Mouse (Mus musculus) embryonic facial prominence, embryonic 13.5 days (tissue): ENCODE measurements around the gene Amigo2. TPM values are rescaled to one million over a fixed set of nuclear protein-coding genes. Genes with fewer than 3 reads are reported as not detected.

Experiments used
- ATAC-seq: fragments of 200-750 bp; cut with Nextera tagmentation; 2 replicates; pipeline ENCODE4 v1.8.0; 2017; ENCODE audit warnings: low read depth; ENCODE audit not compliant: insufficient number of reproducible peaks, insufficient read depth, low FRiP score, low TSS enrichment
- H3K27ac ChIP-seq: fragments of 300-500 bp; sonication (generic); 2 replicates; pipeline ENCODE4 v1.5.1; 2015; ENCODE audit warnings: moderate library complexity, mild to moderate bottlenecking, inconsistent platforms
- H3K27me3 ChIP-seq: fragments of 300-500 bp; sonication (generic); 2 replicates; pipeline ENCODE4 v1.6.1; 2015; ENCODE audit warnings: mild to moderate bottlenecking, inconsistent platforms
- H3K36me3 ChIP-seq: fragments of 300-500 bp; sonication (generic); 2 replicates; pipeline ENCODE4 v1.6.1; 2015; ENCODE audit warnings: mild to moderate bottlenecking, inconsistent platforms
- H3K4me1 ChIP-seq: fragments of 300-500 bp; sonication (generic); 2 replicates; pipeline ENCODE4 v1.6.1; 2015; ENCODE audit warnings: inconsistent platforms
- H3K4me2 ChIP-seq: fragments of 300-500 bp; sonication (generic); 2 replicates; pipeline ENCODE4 v1.6.1; 2015; ENCODE audit warnings: moderate library complexity, mild to moderate bottlenecking, inconsistent platforms
- H3K4me3 ChIP-seq: fragments of 300-500 bp; sonication (generic); 2 replicates; pipeline ENCODE4 v1.5.1; 2015; ENCODE audit warnings: mild to moderate bottlenecking, inconsistent platforms
- H3K9ac ChIP-seq: fragments of 300-500 bp; sonication (generic); 2 replicates; pipeline ENCODE4 v1.6.1; 2015; ENCODE audit warnings: mild to moderate bottlenecking, inconsistent platforms
- H3K9me3 ChIP-seq: fragments of 300-500 bp; sonication (generic); 2 replicates; pipeline ENCODE4 v1.6.1; 2016; ENCODE audit warnings: inconsistent platforms
- WGBS: fragments of 180-500 bp; shearing (Covaris S2); methylation state at CpG from one replicate; pipeline ENCODE4 v1.1.7; 2015; ENCODE audit warnings: mixed read lengths; 5-methylcytosine and 5-hydroxymethylcytosine counted together
- polyA plus RNA-seq: library from polyadenylated mRNA; unstranded; fragments of >200 nt; fragmentation: Nextera tagmentation; extraction: Ambion mirVana; gene quantifications from 2 replicates; pipeline ENCODE4 v1.2.1, GENCODE M21; 2015

Gene Amigo2
- polyA plus RNA-seq: 6.6 and 6.9 TPM in 2 replicates

- no peaks in the 10 kb centered on the region for H3K36me3 ChIP-seq
- H3K4me1 ChIP-seq: peaks cover 15% of the 10 kb centered on the region
- H3K27me3 ChIP-seq: peaks cover 19% of the 10 kb centered on the region
- H3K27ac ChIP-seq: peak within 1 kb of the TSS; percentile 79
- peak within 1 kb of the TSS; percentile 85 for H3K4me2 ChIP-seq
- under 1% methylated on average over 120 of the region's 125 CpGs for WGBS
- peak within 1 kb of the TSS; percentile 88 for H3K9ac ChIP-seq
- H3K9me3 ChIP-seq: no peaks in the 10 kb centered on the region
- H3K4me3 ChIP-seq: peak within 1 kb of the TSS; percentile 74
- peak; percentile 67; the same call in 1 of the 2 replicates for ATAC-seq
These were observed at the start of gene Amigo2, which contains the start of gene Pced1b for GRCm38 (mm10) chr15:97246911-97247790. Amigo2 (minus strand) TSS chr15:97247287. Pced1b (plus strand) TSS chr15:97247107.

- Histone ChIP-seq H3K4me1 (peaks cover 13% of the 10 kb centered on the region), H3K27ac (no peak overlapping the region), H3K4me3 (no peak overlapping the region), H3K4me2 (no peak overlapping the region), H3K36me3 (no peaks in the 10 kb centered on the region), H3K27me3 (no peaks in the 10 kb centered on the region), H3K9me3 (no peaks in the 10 kb centered on the region), H3K9ac (no peak overlapping the region)
- no peak for ATAC-seq
- 68% methylated on average over 21 of the region's 21 CpGs for WGBS
These were observed 44.4 kb upstream of the Amigo2 start for GRCm38 (mm10) chr15:97291291-97292050.

- no peak overlapping the region for H3K27ac ChIP-seq
- no peaks in the 10 kb centered on the region for H3K36me3 ChIP-seq
- WGBS: 89% methylated on average over 6 of the region's 6 CpGs
- H3K4me2 ChIP-seq: no peak overlapping the region
- no peak overlapping the region for H3K4me3 ChIP-seq
- ATAC-seq: no peak
- no peaks in the 10 kb centered on the region for H3K9me3 ChIP-seq
- no peak overlapping the region for H3K9ac ChIP-seq
- peaks cover 13% of the 10 kb centered on the region for H3K4me1 ChIP-seq
- no peaks in the 10 kb centered on the region for H3K27me3 ChIP-seq
These were observed 43.3 kb upstream of the Amigo2 start for GRCm38 (mm10) chr15:97290351-97290750.

GRCm38 (mm10) chr15:97289176-97289575, 42.1 kb upstream of the Amigo2 start:
- WGBS: 68% methylated on average over 4 of the region's 4 CpGs
- H3K4me2 ChIP-seq: no peak overlapping the region
- ATAC-seq: no peak

GRCm38 (mm10) chr15:97288690-97289089, 41.6 kb upstream of the Amigo2 start:
- ATAC-seq: no peak
- no peaks in the 10 kb centered on the region for H3K27me3 ChIP-seq
- H3K4me1 ChIP-seq: peaks cover 13% of the 10 kb centered on the region
- no peaks in the 10 kb centered on the region for H3K9me3 ChIP-seq
- no peak overlapping the region for H3K4me3 ChIP-seq
- no peak overlapping the region for H3K9ac ChIP-seq
- H3K27ac ChIP-seq: no peak overlapping the region
- no peaks in the 10 kb centered on the region for H3K36me3 ChIP-seq
- 60% methylated on average over 13 of the region's 13 CpGs for WGBS
- no peak overlapping the region; the same call in 1 of the 2 replicates for H3K4me2 ChIP-seq

More at GRCm38 (mm10) chr15:97289176-97289575, 42.1 kb upstream of the Amigo2 start:
- Histone ChIP-seq H3K4me1 (peaks cover 13% of the 10 kb centered on the region), H3K36me3 (no peaks in the 10 kb centered on the region), H3K4me3 (no peak overlapping the region), H3K9me3 (no peaks in the 10 kb centered on the region), H3K27me3 (no peaks in the 10 kb centered on the region), H3K9ac (no peak overlapping the region), H3K27ac (no peak overlapping the region)

GRCm38 (mm10) chr15:97287436-97288143, 40.5 kb upstream of the Amigo2 start:
- H3K36me3 ChIP-seq: no peaks in the 10 kb centered on the region
- no peak overlapping the region for H3K4me3 ChIP-seq
- no peak overlapping the region for H3K27ac ChIP-seq
- H3K27me3 ChIP-seq: no peaks in the 10 kb centered on the region
- WGBS: 89% methylated on average over 5 of the region's 5 CpGs
- no peak overlapping the region for H3K4me2 ChIP-seq
- ATAC-seq: no peak
- no peak overlapping the region for H3K9ac ChIP-seq
- no peaks in the 10 kb centered on the region for H3K9me3 ChIP-seq
- peaks cover 13% of the 10 kb centered on the region for H3K4me1 ChIP-seq

GRCm38 (mm10) chr15:97286731-97287130, 39.6 kb upstream of the Amigo2 start:
- Histone ChIP-seq H3K4me2 (no peak overlapping the region), H3K36me3 (no peaks in the 10 kb centered on the region), H3K4me3 (no peak overlapping the region), H3K27me3 (no peaks in the 10 kb centered on the region), H3K9me3 (no peaks in the 10 kb centered on the region), H3K27ac (no peak overlapping the region), H3K9ac (no peak overlapping the region), H3K4me1 (peaks cover 8% of the 10 kb centered on the region)
- 49% methylated on average over 10 of the region's 10 CpGs for WGBS
- no peak for ATAC-seq

- no peak overlapping the region for H3K4me2 ChIP-seq
- no peak overlapping the region for H3K27ac ChIP-seq
- WGBS: 92% methylated on average over 10 of the region's 10 CpGs
- ATAC-seq: no peak
- no peak overlapping the region for H3K9ac ChIP-seq
- no peak overlapping the region for H3K4me3 ChIP-seq
- H3K9me3 ChIP-seq: no peaks in the 10 kb centered on the region
- H3K36me3 ChIP-seq: no peaks in the 10 kb centered on the region
- peaks cover 6% of the 10 kb centered on the region for H3K4me1 ChIP-seq
- no peaks in the 10 kb centered on the region for H3K27me3 ChIP-seq
These were observed 38.7 kb upstream of the Amigo2 start for GRCm38 (mm10) chr15:97285665-97286212.

- 80% methylated on average over 5 of the region's 5 CpGs for WGBS
- H3K27ac ChIP-seq: no peak overlapping the region
These were observed 37.1 kb upstream of the Amigo2 start for GRCm38 (mm10) chr15:97284201-97284600.

GRCm38 (mm10) chr15:97282572-97282881, 35.4 kb upstream of the Amigo2 start:
- WGBS: 80% methylated on average over 6 of the region's 6 CpGs
- Histone ChIP-seq H3K4me2 (no peak overlapping the region), H3K27me3 (no peaks in the 10 kb centered on the region), H3K36me3 (no peaks in the 10 kb centered on the region), H3K9me3 (no peaks in the 10 kb centered on the region), H3K4me3 (no peak overlapping the region), H3K9ac (no peak overlapping the region), H3K4me1 (peaks cover 14% of the 10 kb centered on the region), H3K27ac (no peak overlapping the region)
- ATAC-seq: no peak

More at GRCm38 (mm10) chr15:97284201-97284600, 37.1 kb upstream of the Amigo2 start:
- no peak for ATAC-seq
- Histone ChIP-seq H3K4me2 (no peak overlapping the region), H3K27me3 (no peaks in the 10 kb centered on the region), H3K4me1 (peaks cover 17% of the 10 kb centered on the region), H3K36me3 (no peaks in the 10 kb centered on the region), H3K9ac (no peak overlapping the region), H3K4me3 (no peak overlapping the region), H3K9me3 (no peaks in the 10 kb centered on the region)
